Mouse (Mus musculus) stomach, embryonic 16.5 days (tissue): ENCODE measurements around the gene Pak4. TPM values are rescaled to one million over a fixed set of nuclear protein-coding genes. Genes with fewer than 3 reads are reported as not detected.
"Not testable (repeated sequence)": the region's sequence is repeated elsewhere in the genome, so short reads cannot be mapped to it uniquely, and the experiment has no call there.

Experiments
- ATAC-seq: fragments of 200-750 bp; cut with Nextera tagmentation; 2 replicates; pipeline ENCODE4 v1.8.0; 2017; ENCODE audit warnings: moderate number of reproducible peaks, moderate TSS enrichment; ENCODE audit not compliant: insufficient read depth, low FRiP score
- H3K27ac ChIP-seq: fragments of 300-500 bp; sonication (generic); 2 replicates; pipeline ENCODE4 v1.5.1; 2014; ENCODE audit warnings: low read length
- H3K27me3 ChIP-seq: fragments of 300-500 bp; sonication (generic); 2 replicates; pipeline ENCODE4 v1.6.1; 2014; ENCODE audit warnings: low read length, control low read depth, mixed read lengths; ENCODE audit not compliant: control insufficient read depth, insufficient read depth
- H3K36me3 ChIP-seq: fragments of 300-500 bp; sonication (generic); 2 replicates; pipeline ENCODE4 v1.6.1; 2014; ENCODE audit warnings: low read length; ENCODE audit not compliant: control insufficient read depth, insufficient read depth
- H3K4me1 ChIP-seq: fragments of 300-500 bp; sonication (generic); 2 replicates; pipeline ENCODE4 v1.6.1; 2014; ENCODE audit warnings: low read length, control low read depth, mixed read lengths; ENCODE audit not compliant: control insufficient read depth, insufficient read depth
- H3K4me2 ChIP-seq: fragments of 300-500 bp; sonication (generic); 2 replicates; pipeline ENCODE4 v1.6.1; 2014; ENCODE audit warnings: low read depth, low read length, mixed read lengths
- H3K4me3 ChIP-seq: fragments of 300-500 bp; sonication (generic); replicated peaks from 2 replicates; pipeline ENCODE4 v1.5.1; 2014; ENCODE audit warnings: mild to moderate bottlenecking, low read length
- H3K9ac ChIP-seq: fragments of 300-500 bp; sonication (generic); 2 replicates; pipeline ENCODE4 v1.6.1; 2014; ENCODE audit warnings: low read length
- H3K9me3 ChIP-seq: fragments of 300-500 bp; sonication (generic); replicated peaks from 2 replicates; pipeline ENCODE4 v1.6.1; 2016; ENCODE audit warnings: low read length, control low read depth; ENCODE audit not compliant: control insufficient read depth
- WGBS: fragments of 180-500 bp; shearing (Covaris S2); extraction: QIAGEN DNeasy Blood & Tissue Kit; methylation state at CpG from one replicate; pipeline ENCODE4 v1.1.7; 2014; 5-methylcytosine and 5-hydroxymethylcytosine counted together
- polyA plus RNA-seq: library from polyadenylated mRNA; unstranded; fragments of >200 nt; fragmentation: Nextera tagmentation; extraction: Ambion mirVana; gene quantifications from 2 replicates; pipeline ENCODE4 v1.2.1, GENCODE M21; 2015

The Pak4 gene
- polyA plus RNA-seq, 1 experiment from 2014 or later = 54.8 TPM

DNA sequence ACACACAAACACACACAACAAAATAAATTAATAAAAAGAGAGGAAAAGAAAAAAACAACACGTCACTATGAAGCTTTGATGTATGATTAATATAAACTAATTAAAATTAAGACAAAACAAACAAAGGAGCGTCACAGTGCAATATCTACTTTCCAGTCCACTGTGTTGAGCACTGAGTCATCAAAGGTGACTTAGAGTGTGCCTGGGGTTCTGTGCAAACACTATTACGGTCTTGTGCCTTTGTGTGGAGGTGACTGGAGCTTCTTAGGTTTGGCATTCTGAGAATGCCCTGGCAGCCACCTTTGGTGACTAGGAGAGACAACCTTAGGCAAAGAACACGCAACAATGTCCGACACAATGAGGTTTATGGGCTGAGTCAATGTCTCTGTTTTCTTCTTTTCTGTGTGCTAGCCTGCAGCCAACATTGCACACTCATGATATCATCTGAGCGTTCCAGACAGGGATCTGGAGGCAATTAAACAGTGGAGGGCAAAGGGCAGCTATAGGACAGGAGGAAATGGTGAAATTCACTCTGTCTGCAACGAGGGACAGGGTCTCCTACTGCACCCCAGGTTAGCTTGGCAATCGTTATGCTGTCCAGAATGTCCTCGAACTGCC is 21.2 kb upstream of the Pak4 start:
- Histone ChIP-seq H3K9ac (no peak overlapping the region), H3K4me1 (no peaks in the 10 kb centered on the region), H3K36me3 (no peaks in the 10 kb centered on the region), H3K27ac (no peak overlapping the region), H3K4me3 (no peak overlapping the region), H3K27me3 (no peaks in the 10 kb centered on the region), H3K9me3 (no peaks in the 10 kb centered on the region), H3K4me2 (no peak overlapping the region)
- 47% methylated on average over 9 of the region's 9 CpGs for WGBS
- ATAC-seq = no peak

DNA sequence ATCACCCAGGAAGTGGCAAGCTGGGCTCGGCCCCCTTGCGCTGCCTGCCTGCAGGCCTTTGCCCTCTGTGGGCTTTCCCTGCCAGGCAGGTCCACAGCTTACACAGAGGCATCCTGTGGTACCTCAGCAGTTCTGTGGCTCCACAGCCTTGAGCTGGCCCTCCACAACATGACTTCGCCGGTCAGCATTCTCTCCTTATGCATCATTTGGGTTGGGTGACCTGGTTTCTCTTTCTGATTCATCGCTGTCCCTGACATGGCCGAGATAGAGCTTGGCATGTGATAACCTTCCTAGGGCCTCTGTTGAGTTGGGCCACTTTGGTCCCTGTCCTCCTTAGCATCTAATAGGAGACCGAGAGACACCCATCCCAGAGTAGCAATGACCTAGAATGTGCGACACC is 8.0 kb upstream of the Pak4 start:
- 86% methylated on average over 8 of the region's 8 CpGs for WGBS
- no peak for ATAC-seq

DNA sequence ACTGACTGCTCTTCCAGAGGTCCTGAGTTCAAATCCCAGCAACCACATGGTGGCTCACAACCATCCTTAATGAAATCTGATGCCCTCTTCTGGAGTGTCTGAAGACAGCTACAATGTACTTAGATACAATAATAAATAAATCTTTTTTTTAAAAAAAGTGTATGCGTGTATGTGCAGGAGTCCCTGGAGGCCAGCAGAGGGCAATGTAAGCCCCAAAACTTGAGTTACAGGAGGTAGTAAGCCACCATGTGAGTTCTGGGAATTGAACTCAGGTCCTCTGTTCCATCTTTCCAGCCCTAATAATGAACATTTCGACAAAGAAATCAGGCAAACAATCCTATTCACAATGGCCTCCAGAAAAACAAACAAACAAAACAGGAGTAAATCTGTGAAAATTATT is 5.8 kb upstream of the Pak4 start:
- H3K27me3 ChIP-seq, H3K9me3 ChIP-seq, H3K4me1 ChIP-seq, ATAC-seq, H3K4me2 ChIP-seq, H3K9ac ChIP-seq, H3K36me3 ChIP-seq, H3K4me3 ChIP-seq, H3K27ac ChIP-seq: not testable (repeated sequence)
- WGBS = 71% methylated on average over 2 of the region's 2 CpGs

More for the DNA sequence above, 8.0 kb upstream of the Pak4 start:
- Histone ChIP-seq H3K36me3 (no peaks in the 10 kb centered on the region), H3K9me3 (no peaks in the 10 kb centered on the region), H3K27me3 (no peaks in the 10 kb centered on the region), H3K4me2 (no peak overlapping the region), H3K4me3 (no peak overlapping the region), H3K27ac (no peak overlapping the region), H3K9ac (no peak overlapping the region), H3K4me1 (no peaks in the 10 kb centered on the region; the same call in 1 of the 2 replicates)

DNA sequence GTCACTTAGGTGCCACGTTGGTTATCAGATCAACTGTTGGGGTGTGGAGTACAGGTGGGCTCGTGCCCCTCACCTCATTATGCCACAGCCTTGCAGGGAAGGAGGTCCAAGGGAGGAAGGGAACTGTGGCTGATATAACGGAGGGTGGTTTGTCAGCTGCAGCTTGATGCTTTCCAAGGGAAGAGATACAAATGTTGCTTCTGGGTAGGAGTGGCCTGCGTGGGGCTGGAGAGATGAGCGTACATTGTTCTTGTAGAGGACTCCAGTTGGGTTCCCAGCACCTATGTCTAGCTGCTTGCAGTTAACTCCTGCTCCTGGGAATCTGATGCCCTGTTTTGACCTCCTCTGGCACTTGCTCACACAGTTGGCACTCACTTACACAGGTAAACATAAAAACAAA is 5.2 kb upstream of the Pak4 start:
- no peak overlapping the region for H3K4me2 ChIP-seq
- H3K4me3 ChIP-seq = no peak overlapping the region
- no peaks in the 10 kb centered on the region for H3K9me3 ChIP-seq
- no peak for ATAC-seq
- no peaks in the 10 kb centered on the region for H3K36me3 ChIP-seq
- H3K27ac ChIP-seq = no peak overlapping the region
- H3K4me1 ChIP-seq = no peaks in the 10 kb centered on the region; the same call in 1 of the 2 replicates
- no peak overlapping the region for H3K9ac ChIP-seq
- no peaks in the 10 kb centered on the region for H3K27me3 ChIP-seq
- WGBS = 67% methylated on average over 5 of the region's 5 CpGs

DNA sequence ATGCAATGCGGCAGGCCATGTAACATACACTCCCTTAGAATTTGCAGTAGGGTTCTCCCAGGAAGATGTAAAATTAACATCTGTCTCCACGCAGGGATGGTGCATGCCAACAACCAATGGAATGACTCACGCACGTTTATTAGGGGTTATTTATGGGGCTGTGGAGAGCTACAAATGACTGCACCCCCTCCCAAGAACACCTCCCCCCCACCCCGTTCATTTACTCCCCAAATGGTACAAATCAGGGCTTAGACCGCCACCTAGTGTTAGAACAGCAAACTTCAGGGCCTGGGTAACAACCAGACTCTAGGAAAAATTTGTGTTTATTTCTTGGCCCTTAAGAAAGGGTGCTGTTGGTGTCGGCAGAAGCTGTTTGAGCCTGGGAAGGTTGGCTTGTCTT is 3.7 kb upstream of the Pak4 start:
- Histone ChIP-seq H3K4me3 (no peak overlapping the region), H3K27me3 (no peaks in the 10 kb centered on the region), H3K9ac (no peak overlapping the region), H3K27ac (no peak overlapping the region), H3K36me3 (no peaks in the 10 kb centered on the region), H3K4me1 (peaks cover 6% of the 10 kb centered on the region; the same call in 1 of the 2 replicates), H3K4me2 (no peak overlapping the region), H3K9me3 (no peaks in the 10 kb centered on the region)
- WGBS = 20% methylated on average over 7 of the region's 7 CpGs
- ATAC-seq = no peak

DNA sequence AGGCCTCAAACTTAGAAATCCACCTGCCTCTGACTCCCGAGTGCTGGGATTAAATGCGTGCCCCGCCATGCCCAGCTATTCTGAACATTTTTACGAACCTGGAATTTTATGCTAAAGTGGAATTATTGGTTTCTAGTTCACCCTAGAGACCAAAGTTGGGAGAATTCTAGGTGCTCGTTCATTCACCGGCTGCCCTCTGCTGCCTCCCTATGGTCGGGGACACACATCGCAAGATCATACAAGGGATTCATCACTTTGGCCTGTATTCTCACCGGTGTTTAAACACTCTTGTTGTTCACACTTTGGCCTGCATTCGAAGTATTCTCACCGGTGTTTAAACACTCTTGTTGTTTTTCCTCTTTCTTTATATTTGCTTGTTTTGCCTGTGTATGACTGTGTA is 3.0 kb upstream of the Pak4 start:
- Histone ChIP-seq H3K27ac (no peak overlapping the region), H3K4me1 (peaks cover 13% of the 10 kb centered on the region), H3K9ac (no peak overlapping the region), H3K27me3 (no peaks in the 10 kb centered on the region), H3K4me2 (no peak overlapping the region), H3K9me3 (no peaks in the 10 kb centered on the region), H3K4me3 (no peak overlapping the region), H3K36me3 (no peaks in the 10 kb centered on the region)
- ATAC-seq = no peak
- WGBS = 8% methylated on average over 11 of the region's 11 CpGs

DNA sequence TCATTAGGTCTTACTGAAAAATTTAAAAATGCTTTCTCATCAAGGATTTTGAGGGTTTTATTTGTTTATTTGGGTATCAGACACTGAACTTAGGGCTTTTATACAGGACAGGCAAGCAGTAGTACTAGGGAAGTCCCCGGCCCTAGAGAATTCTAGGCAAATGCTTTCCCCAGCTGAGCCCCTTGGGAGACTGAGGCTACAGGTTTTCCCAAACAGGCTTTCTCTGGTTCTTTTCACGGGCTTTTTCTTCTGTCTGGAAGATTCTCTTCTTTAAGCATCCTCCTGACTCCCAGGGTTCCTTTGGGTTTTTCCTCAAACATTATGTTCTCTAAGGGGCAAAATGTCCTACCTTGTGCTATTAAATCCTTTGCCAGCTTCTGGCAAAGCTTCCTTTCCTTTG is 966 bp upstream of the Pak4 start:
- WGBS = 59% methylated on average over 2 of the region's 2 CpGs
- H3K9me3 ChIP-seq = no peaks in the 10 kb centered on the region
- H3K4me2 ChIP-seq = no peak overlapping the region
- peaks cover 27% of the 10 kb centered on the region for H3K4me1 ChIP-seq
- H3K9ac ChIP-seq = no peak overlapping the region
- H3K4me3 ChIP-seq = no peak overlapping the region
- ATAC-seq = no peak
- no peaks in the 10 kb centered on the region for H3K27me3 ChIP-seq
- no peak overlapping the region for H3K27ac ChIP-seq
- H3K36me3 ChIP-seq = no peaks in the 10 kb centered on the region

DNA sequence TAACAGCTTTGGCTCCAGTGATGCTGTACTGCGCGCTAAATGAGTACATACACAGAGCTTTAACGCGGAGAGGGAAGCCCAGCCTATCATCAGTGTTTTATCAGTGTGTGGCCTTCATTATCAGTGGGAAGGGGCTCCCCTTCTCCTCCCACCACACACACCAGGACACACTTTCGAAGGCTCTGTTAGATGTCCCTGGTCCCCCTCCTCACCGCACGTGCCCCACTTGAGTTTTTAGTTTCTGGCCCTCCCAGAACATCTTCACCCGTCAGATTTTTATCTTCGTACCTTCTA is 761 bp downstream of the Pak4 start:
- peak overlapping the region; percentile 81 for H3K9ac ChIP-seq
- WGBS = 2% methylated on average over 9 of the region's 9 CpGs
- peaks cover 45% of the 10 kb centered on the region for H3K4me1 ChIP-seq
- no peaks in the 10 kb centered on the region for H3K36me3 ChIP-seq
- peak overlapping the region; percentile 59 for H3K4me3 ChIP-seq
- no peak for ATAC-seq
- H3K9me3 ChIP-seq = no peaks in the 10 kb centered on the region
- H3K27me3 ChIP-seq = no peaks in the 10 kb centered on the region
- H3K4me2 ChIP-seq = peak overlapping the region; percentile 79
- peak overlapping the region; percentile 94 for H3K27ac ChIP-seq

DNA sequence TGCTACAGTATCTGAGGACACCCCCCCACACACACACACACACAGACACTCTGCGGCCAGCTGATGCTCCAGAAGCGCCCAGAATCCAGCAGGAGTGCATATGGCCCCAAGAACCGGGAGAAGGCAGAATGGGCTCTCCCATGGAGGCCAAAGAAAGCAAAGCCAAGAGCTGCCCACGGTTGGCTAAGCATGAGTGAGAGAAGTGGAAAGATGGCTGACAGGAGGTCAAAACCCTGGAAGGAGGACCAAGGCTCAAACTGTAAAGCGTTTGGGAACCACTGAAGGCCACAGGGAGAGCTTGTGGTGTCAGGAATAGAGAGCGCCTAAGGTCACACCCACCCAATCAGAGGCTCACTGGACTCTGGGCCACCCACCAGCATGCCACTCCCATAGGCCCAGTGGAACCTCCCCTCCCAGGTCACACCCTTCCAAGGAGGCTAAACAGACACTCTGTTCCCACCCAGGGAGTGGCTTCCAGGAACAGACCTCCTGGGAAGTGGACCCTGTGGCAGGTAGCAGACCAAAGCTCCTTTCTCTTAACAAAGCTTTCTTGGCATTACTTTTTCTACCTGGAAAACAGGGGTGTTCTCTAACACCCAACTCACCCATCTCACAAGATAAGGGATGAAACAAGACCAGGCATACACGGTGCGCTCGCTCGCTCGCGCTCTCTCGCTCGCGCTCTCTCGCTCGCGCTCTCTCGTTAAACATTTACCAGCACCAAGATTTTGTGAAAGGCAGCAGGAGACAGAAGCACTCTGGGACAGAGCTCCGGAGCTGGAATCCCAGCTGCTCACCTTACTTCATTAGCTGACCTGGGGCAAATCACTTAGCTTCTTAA is 1.3 kb downstream of the Pak4 start:
- Histone ChIP-seq H3K4me2 (peak overlapping the region; percentile 79), H3K27me3 (no peaks in the 10 kb centered on the region), H3K36me3 (no peaks in the 10 kb centered on the region), H3K9ac (peak overlapping the region; percentile 81), H3K4me3 (peak overlapping the region; percentile 59), H3K4me1 (peaks cover 50% of the 10 kb centered on the region), H3K9me3 (no peaks in the 10 kb centered on the region), H3K27ac (peak overlapping the region; percentile 94)
- ATAC-seq = peak; percentile 86
- 35% methylated on average over 20 of the region's 20 CpGs for WGBS
